Mouse (Mus musculus) spleen, adult 12 weeks (tissue): ENCODE measurements around the gene Rgs14.

ENCODE experiments used
- DNase-seq: peaks from one replicate; pipeline ENCODE4 v3.0.0; 2022; ENCODE audit warnings: low spot score

Rgs14 gene

GRCm38 (mm10) chr13:55369531-55370114 is at the start of gene Rgs14:
Gene Rgs14 (plus strand): TSS chr13:55369732.
- peak; percentile 56 for DNase-seq

GRCm38 (mm10) chr13:55319931-55320533 is 49.5 kb upstream of the Rgs14 start, which contains the start of gene Prelid1:
Gene Prelid1 (plus strand): TSS chr13:55320500.
- no peak for DNase-seq

- peak; percentile 81 for DNase-seq
Measured at GRCm38 (mm10) chr13:55321434-55322129, 48.0 kb upstream of the Rgs14 start, which contains the start of gene Rab24. Gene Rab24 (minus strand): TSS chr13:55321946.

GRCm38 (mm10) chr13:55322130-55322825 is 47.3 kb upstream of the Rgs14 start:
- DNase-seq = peak; percentile 16

- DNase-seq = no peak
Measured at GRCm38 (mm10) chr13:55325596-55325995, 43.9 kb upstream of the Rgs14 start.

- no peak for DNase-seq
Measured at GRCm38 (mm10) chr13:55327169-55327568, 42.4 kb upstream of the Rgs14 start.

GRCm38 (mm10) chr13:55327633-55328032 is 41.9 kb upstream of the Rgs14 start:
- DNase-seq = peak; percentile 83

- no peak for DNase-seq
Measured at GRCm38 (mm10) chr13:55328171-55328570, 41.4 kb upstream of the Rgs14 start.

- no peak for DNase-seq
Measured at GRCm38 (mm10) chr13:55328641-55329040, 40.9 kb upstream of the Rgs14 start.

GRCm38 (mm10) chr13:55329109-55329682 is 40.3 kb upstream of the Rgs14 start:
- DNase-seq = peak; percentile 57

- peak; percentile 91 for DNase-seq
Measured at GRCm38 (mm10) chr13:55329683-55330566, 39.6 kb upstream of the Rgs14 start, which contains the start of gene Mxd3. Gene Mxd3 (minus strand): TSS chr13:55329823.

- no peak for DNase-seq
Measured at GRCm38 (mm10) chr13:55330567-55331400, 38.7 kb upstream of the Rgs14 start.

GRCm38 (mm10) chr13:55332331-55332730 is 37.2 kb upstream of the Rgs14 start:
- no peak for DNase-seq

GRCm38 (mm10) chr13:55335701-55336100 is 33.8 kb upstream of the Rgs14 start:
- DNase-seq = no peak

GRCm38 (mm10) chr13:55337341-55337975 is 32.1 kb upstream of the Rgs14 start:
- DNase-seq = no peak

- DNase-seq = no peak
Measured at GRCm38 (mm10) chr13:55338131-55339054, 31.1 kb upstream of the Rgs14 start.

- no peak for DNase-seq
Measured at GRCm38 (mm10) chr13:55339259-55339658, 30.3 kb upstream of the Rgs14 start.

- no peak for DNase-seq
Measured at GRCm38 (mm10) chr13:55342469-55342868, 27.1 kb upstream of the Rgs14 start.

GRCm38 (mm10) chr13:55344286-55344685 is 25.2 kb upstream of the Rgs14 start:
- no peak for DNase-seq
